Mouse (Mus musculus): ENCODE results near the gene AC170998.1. TPM values are rescaled to one million over a fixed set of nuclear protein-coding genes. Genes with fewer than 3 reads are reported as not detected.
"Not testable (repeated sequence)": the region's sequence is repeated elsewhere in the genome, so short reads cannot be mapped to it uniquely, and the experiment has no call there.

AC170998.1 gene
- polyA plus RNA-seq, 1 experiment from 2014 or later = 1.9 TPM

DNA sequence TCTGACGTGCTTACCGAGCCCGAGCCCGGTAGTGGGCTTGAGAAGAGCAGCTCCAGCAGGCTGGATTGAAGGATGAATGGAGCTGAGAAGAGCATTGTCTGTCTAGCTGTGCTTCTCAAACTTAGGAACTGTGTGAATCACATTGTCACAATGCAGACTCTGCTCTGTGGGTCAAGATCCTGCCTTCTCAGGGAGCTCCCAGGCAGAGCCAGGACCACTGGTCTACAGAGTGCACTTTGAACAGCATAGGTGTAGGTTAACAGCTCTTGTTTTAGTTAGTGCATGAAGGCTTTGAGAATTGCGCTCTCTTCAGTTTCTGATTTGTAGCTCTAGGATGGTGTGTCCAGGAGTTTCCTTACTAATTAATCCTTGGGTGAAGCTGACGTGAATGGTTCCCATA is 14.6 kb upstream of the AC170998.1 start:
- H3K27ac ChIP-seq (ENCODE audit: low read depth, low read length) = no peak overlapping the region
- H3K4me3 ChIP-seq (ENCODE audit: low read length) = no peak overlapping the region
- no peak for ATAC-seq
- H3K9me3 ChIP-seq (ENCODE audit: control insufficient read depth, low read length) = no peaks in the 10 kb centered on the region
- H3K4me1 ChIP-seq (ENCODE audit: control insufficient read depth, insufficient read depth, low read depth, low read length) = no peaks in the 10 kb centered on the region
- peaks cover 16% of the 10 kb centered on the region for H3K36me3 ChIP-seq (ENCODE audit: control insufficient read depth, insufficient read depth, low read length)
- no peak overlapping the region for H3K9ac ChIP-seq (ENCODE audit: low read depth, low read length)
- no peaks in the 10 kb centered on the region for H3K27me3 ChIP-seq (replicated peaks; ENCODE audit: control insufficient read depth, insufficient read depth, low read length)
- WGBS = 86% methylated on average over 6 of the region's 6 CpGs
- no peak overlapping the region for H3K4me2 ChIP-seq (ENCODE audit: low read length)

- ATAC-seq = no peak
- Histone ChIP-seq H3K27ac (ENCODE audit: low read depth, low read length) (no peak overlapping the region), H3K9me3 (ENCODE audit: control insufficient read depth, low read length) (no peaks in the 10 kb centered on the region), H3K4me3 (ENCODE audit: low read length) (no peak overlapping the region), H3K4me2 (ENCODE audit: low read length) (no peak overlapping the region), H3K36me3 (ENCODE audit: control insufficient read depth, insufficient read depth, low read length) (peaks cover 16% of the 10 kb centered on the region), H3K9ac (ENCODE audit: low read depth, low read length) (no peak overlapping the region), H3K4me1 (ENCODE audit: control insufficient read depth, insufficient read depth, low read depth, low read length) (no peaks in the 10 kb centered on the region), H3K27me3 (replicated peaks; ENCODE audit: control insufficient read depth, insufficient read depth, low read length) (no peaks in the 10 kb centered on the region)
- WGBS = 89% methylated on average over 6 of the region's 6 CpGs
Observed at GRCm38 (mm10) chr17:28712305-28712704, 13.6 kb upstream of the AC170998.1 start.

DNA sequence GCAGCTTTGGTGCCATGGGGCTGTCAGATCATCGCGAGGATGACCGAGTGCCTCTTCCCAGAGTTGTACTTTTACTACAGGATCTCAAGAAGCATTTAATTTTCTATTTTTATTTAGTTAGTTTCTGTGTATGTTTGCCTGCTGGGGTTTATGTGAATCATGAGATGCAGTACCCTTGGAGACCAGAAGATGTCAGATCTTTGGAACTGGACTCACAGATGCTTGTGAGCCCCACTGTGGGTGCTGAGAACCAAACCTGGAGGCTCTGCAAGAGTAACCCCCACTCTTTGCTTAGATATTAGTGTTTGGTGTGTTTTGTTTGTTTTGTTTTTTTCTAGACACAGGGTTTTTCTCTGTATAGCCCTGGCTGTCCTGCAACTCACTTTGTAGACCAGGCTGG is 11.9 kb upstream of the AC170998.1 start:
- H3K9ac ChIP-seq (ENCODE audit: low read depth, low read length) = no peak overlapping the region
- peaks cover 19% of the 10 kb centered on the region for H3K36me3 ChIP-seq (ENCODE audit: control insufficient read depth, insufficient read depth, low read length)
- H3K4me1 ChIP-seq (ENCODE audit: control insufficient read depth, insufficient read depth, low read depth, low read length) = no peaks in the 10 kb centered on the region
- no peak overlapping the region for H3K4me3 ChIP-seq (ENCODE audit: low read length)
- ATAC-seq = no peak
- H3K9me3 ChIP-seq (ENCODE audit: control insufficient read depth, low read length) = no peaks in the 10 kb centered on the region
- 99% methylated on average over 3 of the region's 3 CpGs for WGBS
- no peaks in the 10 kb centered on the region for H3K27me3 ChIP-seq (replicated peaks; ENCODE audit: control insufficient read depth, insufficient read depth, low read length)
- H3K4me2 ChIP-seq (ENCODE audit: low read length) = no peak overlapping the region
- no peak overlapping the region for H3K27ac ChIP-seq (ENCODE audit: low read depth, low read length)

DNA sequence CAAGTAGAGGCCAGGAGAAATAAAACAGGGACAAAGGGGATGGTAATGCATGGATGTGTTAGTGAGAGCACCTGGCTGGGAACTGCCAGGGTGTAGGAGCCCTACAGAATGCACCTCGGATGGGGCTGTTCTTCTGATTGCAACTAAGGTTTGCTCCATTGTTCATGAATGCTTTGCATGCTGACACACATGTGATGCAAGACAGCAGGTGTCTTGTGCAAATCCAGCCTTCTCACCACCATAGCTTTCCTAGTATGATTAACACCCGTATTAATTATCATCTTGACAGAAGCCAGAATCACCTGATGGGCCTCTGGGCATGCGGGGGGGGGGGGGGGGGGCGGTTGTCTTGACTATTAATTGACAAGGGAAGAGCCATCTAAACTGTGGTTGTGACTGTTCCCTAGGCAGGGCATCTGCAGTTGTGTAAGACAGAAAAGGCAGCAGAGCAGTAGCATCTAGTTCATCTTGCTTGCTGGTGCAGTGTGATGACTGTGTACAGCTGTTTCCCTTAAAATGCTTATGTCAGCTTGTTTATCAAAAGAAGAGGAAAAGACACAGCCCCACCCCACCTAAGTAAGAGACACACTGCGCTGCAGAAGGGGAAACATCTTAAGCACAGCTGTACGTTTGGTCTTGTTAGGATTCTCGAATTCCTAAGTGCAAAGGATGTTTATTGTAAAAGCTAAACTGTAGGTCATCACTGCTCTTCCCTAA is 9.9 kb upstream of the AC170998.1 start:
- no peak for ATAC-seq
- no peaks in the 10 kb centered on the region for H3K27me3 ChIP-seq (replicated peaks; ENCODE audit: control insufficient read depth, insufficient read depth, low read length)
- 77% methylated on average over 6 of the region's 7 CpGs for WGBS
- peaks cover 22% of the 10 kb centered on the region for H3K36me3 ChIP-seq (ENCODE audit: control insufficient read depth, insufficient read depth, low read length)
- no peaks in the 10 kb centered on the region for H3K4me1 ChIP-seq (ENCODE audit: control insufficient read depth, insufficient read depth, low read depth, low read length)
- no peak overlapping the region for H3K4me2 ChIP-seq (ENCODE audit: low read length)
- no peaks in the 10 kb centered on the region for H3K9me3 ChIP-seq (ENCODE audit: control insufficient read depth, low read length)
- H3K4me3 ChIP-seq (ENCODE audit: low read length) = no peak overlapping the region
- no peak overlapping the region for H3K27ac ChIP-seq (ENCODE audit: low read depth, low read length)
- H3K9ac ChIP-seq (ENCODE audit: low read depth, low read length) = no peak overlapping the region

- H3K4me1 ChIP-seq (ENCODE audit: control insufficient read depth, insufficient read depth, low read depth, low read length) = no peaks in the 10 kb centered on the region
- WGBS = 70% methylated on average over 3 of the region's 3 CpGs
- H3K9ac ChIP-seq (ENCODE audit: low read depth, low read length) = no peak overlapping the region
- peaks cover 26% of the 10 kb centered on the region for H3K36me3 ChIP-seq (ENCODE audit: control insufficient read depth, insufficient read depth, low read length)
- H3K4me3 ChIP-seq (ENCODE audit: low read length) = no peak overlapping the region
- H3K27ac ChIP-seq (ENCODE audit: low read depth, low read length) = no peak overlapping the region
- ATAC-seq = no peak
- no peaks in the 10 kb centered on the region for H3K9me3 ChIP-seq (ENCODE audit: control insufficient read depth, low read length)
- no peaks in the 10 kb centered on the region for H3K27me3 ChIP-seq (replicated peaks; ENCODE audit: control insufficient read depth, insufficient read depth, low read length)
- no peak overlapping the region for H3K4me2 ChIP-seq (ENCODE audit: low read length)
Observed at GRCm38 (mm10) chr17:28717535-28717934, 8.3 kb upstream of the AC170998.1 start.

GRCm38 (mm10) chr17:28727511-28727910 is 1.6 kb downstream of the AC170998.1 start:
- H3K36me3 ChIP-seq (ENCODE audit: control insufficient read depth, insufficient read depth, low read length) = peaks cover 33% of the 10 kb centered on the region
- 91% methylated on average over 11 of the region's 11 CpGs for WGBS
- not testable (repeated sequence) for H3K27me3 ChIP-seq (replicated peaks; ENCODE audit: control insufficient read depth, insufficient read depth, low read length); H3K9me3 ChIP-seq (ENCODE audit: control insufficient read depth, low read length); H3K4me1 ChIP-seq (ENCODE audit: control insufficient read depth, insufficient read depth, low read depth, low read length); H3K9ac ChIP-seq (ENCODE audit: low read depth, low read length); H3K4me2 ChIP-seq (ENCODE audit: low read length); ATAC-seq; H3K4me3 ChIP-seq (ENCODE audit: low read length); H3K27ac ChIP-seq (ENCODE audit: low read depth, low read length)

DNA sequence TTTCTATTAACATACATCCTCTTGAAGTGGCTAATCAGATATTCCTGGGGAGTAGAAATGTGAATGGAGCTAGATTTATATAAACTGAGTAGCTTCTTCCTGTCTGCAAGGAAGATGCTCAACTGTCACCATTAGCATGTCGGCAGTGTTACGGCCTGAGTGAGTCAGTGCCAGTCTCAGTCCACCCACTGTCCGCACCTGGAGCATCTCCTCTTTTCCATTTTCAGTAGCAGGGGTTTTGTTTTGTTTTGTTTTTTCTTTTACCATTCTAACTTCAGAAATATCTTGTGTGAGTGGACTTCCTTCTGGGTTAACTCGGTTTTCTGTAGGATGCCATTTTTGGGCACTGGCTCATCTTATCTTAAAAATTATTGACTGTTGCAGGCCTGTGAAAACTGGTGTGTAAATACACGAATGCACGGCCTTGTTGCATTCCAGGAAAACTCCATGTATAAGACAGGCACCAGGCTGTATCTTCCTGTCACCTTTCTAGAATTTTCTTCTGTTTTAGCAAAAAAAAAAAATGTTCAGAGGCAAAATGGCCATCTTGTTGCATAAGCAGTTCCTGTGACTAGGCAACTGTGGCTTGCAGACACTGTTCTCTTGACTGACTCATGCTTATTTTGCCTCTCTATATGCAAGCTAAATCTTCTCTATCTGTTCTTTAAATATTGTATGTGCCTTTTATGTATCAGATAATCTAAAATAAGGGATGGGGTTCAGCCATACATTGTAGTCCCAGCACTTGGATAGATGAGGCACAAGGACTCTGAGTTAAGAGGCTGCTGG is 9.6 kb downstream of the AC170998.1 start:
- H3K36me3 ChIP-seq (ENCODE audit: control insufficient read depth, insufficient read depth, low read length) = peaks cover 6% of the 10 kb centered on the region
- WGBS = 92% methylated on average over 6 of the region's 6 CpGs
- no peak overlapping the region for H3K9ac ChIP-seq (ENCODE audit: low read depth, low read length)
- no peaks in the 10 kb centered on the region for H3K4me1 ChIP-seq (ENCODE audit: control insufficient read depth, insufficient read depth, low read depth, low read length)
- no peaks in the 10 kb centered on the region for H3K9me3 ChIP-seq (ENCODE audit: control insufficient read depth, low read length)
- H3K27ac ChIP-seq (ENCODE audit: low read depth, low read length) = no peak overlapping the region
- no peak overlapping the region for H3K4me2 ChIP-seq (ENCODE audit: low read length)
- ATAC-seq = no peak
- H3K4me3 ChIP-seq (ENCODE audit: low read length) = no peak overlapping the region
- no peaks in the 10 kb centered on the region for H3K27me3 ChIP-seq (replicated peaks; ENCODE audit: control insufficient read depth, insufficient read depth, low read length)

- Histone ChIP-seq H3K36me3 (ENCODE audit: control insufficient read depth, insufficient read depth, low read length) (0 out of 2 replicates have a peak, but pooled peaks cover 2% of the 10 kb centered on the region), H3K27me3 (replicated peaks; ENCODE audit: control insufficient read depth, insufficient read depth, low read length) (no peaks in the 10 kb centered on the region), H3K4me2 (ENCODE audit: low read length) (no peak overlapping the region), H3K4me1 (ENCODE audit: control insufficient read depth, insufficient read depth, low read depth, low read length) (no peaks in the 10 kb centered on the region), H3K9me3 (ENCODE audit: control insufficient read depth, low read length) (no peaks in the 10 kb centered on the region), H3K27ac (ENCODE audit: low read depth, low read length) (no peak overlapping the region), H3K4me3 (ENCODE audit: low read length) (no peak overlapping the region), H3K9ac (ENCODE audit: low read depth, low read length) (no peak overlapping the region)
- ATAC-seq = no peak
- WGBS = 76% methylated on average over 4 of the region's 4 CpGs
Observed at GRCm38 (mm10) chr17:28736486-28736885, 10.6 kb downstream of the AC170998.1 start.

- H3K27ac ChIP-seq (ENCODE audit: low read depth, low read length) = no peak overlapping the region
- no peak overlapping the region for H3K4me3 ChIP-seq (ENCODE audit: low read length)
- no peak overlapping the region for H3K9ac ChIP-seq (ENCODE audit: low read depth, low read length)
- H3K4me1 ChIP-seq (ENCODE audit: control insufficient read depth, insufficient read depth, low read depth, low read length) = no peaks in the 10 kb centered on the region
- no peak overlapping the region for H3K4me2 ChIP-seq (ENCODE audit: low read length)
- WGBS = 88% methylated on average over 4 of the region's 4 CpGs
- peaks cover 14% of the 10 kb centered on the region for H3K36me3 ChIP-seq (ENCODE audit: control insufficient read depth, insufficient read depth, low read length)
- ATAC-seq = no peak
- H3K27me3 ChIP-seq (replicated peaks; ENCODE audit: control insufficient read depth, insufficient read depth, low read length) = no peaks in the 10 kb centered on the region
- H3K9me3 ChIP-seq (ENCODE audit: control insufficient read depth, low read length) = no peaks in the 10 kb centered on the region
Observed at GRCm38 (mm10) chr17:28737973-28738372, 12.1 kb downstream of the AC170998.1 start.

Data from hindbrain, embryonic 16.5 days (tissue).